Mouse (Mus musculus): ENCODE data around the gene Dynlrb1.

Dynlrb1 gene

GRCm38 (mm10) chr2:155236362-155236992, at the start of gene Dynlrb1:
TSS of gene Dynlrb1 (plus strand) at chr2:155236533.
- DNase-seq (ENCODE audit: low spot score in 2 of 2), result peak; percentile 97 to 99

- no peak for DNase-seq (ENCODE audit: low spot score in 2 of 2)
These were observed 28.9 kb upstream of the Dynlrb1 start for GRCm38 (mm10) chr2:155207419-155207818.

GRCm38 (mm10) chr2:155223145-155223544, 13.2 kb upstream of the Dynlrb1 start:
- DNase-seq (ENCODE audit: low spot score in 2 of 2), result no peak

GRCm38 (mm10) chr2:155224721-155225120, 11.6 kb upstream of the Dynlrb1 start:
- no peak for DNase-seq (ENCODE audit: low spot score in 2 of 2)

- no peak for DNase-seq (ENCODE audit: low spot score in 2 of 2)
These were observed 479 bp upstream of the Dynlrb1 start for GRCm38 (mm10) chr2:155235746-155236361.

GRCm38 (mm10) chr2:155237276-155237675, 943 bp downstream of the Dynlrb1 start:
- no peak for DNase-seq (ENCODE audit: low spot score in 2 of 2)

- no peak for DNase-seq (ENCODE audit: low spot score in 2 of 2)
These were observed 4.6 kb downstream of the Dynlrb1 start for GRCm38 (mm10) chr2:155240915-155241314.

GRCm38 (mm10) chr2:155242296-155242855, 6.0 kb downstream of the Dynlrb1 start:
- no peak for DNase-seq (ENCODE audit: low spot score in 2 of 2)

GRCm38 (mm10) chr2:155246231-155246630, 9.9 kb downstream of the Dynlrb1 start:
- DNase-seq (ENCODE audit: low spot score in 2 of 2), result no peak

- no peak for DNase-seq (ENCODE audit: low spot score in 2 of 2)
These were observed 11.9 kb downstream of the Dynlrb1 start for GRCm38 (mm10) chr2:155248206-155248605.

- no peak for DNase-seq (ENCODE audit: low spot score in 2 of 2)
These were observed 12.4 kb downstream of the Dynlrb1 start for GRCm38 (mm10) chr2:155248718-155249117.

- no peak for DNase-seq (ENCODE audit: low spot score in 2 of 2)
These were observed 13.3 kb downstream of the Dynlrb1 start for GRCm38 (mm10) chr2:155249588-155249987.

- no peak for DNase-seq (ENCODE audit: low spot score in 2 of 2)
These were observed 29.2 kb downstream of the Dynlrb1 start for GRCm38 (mm10) chr2:155265526-155265925.

GRCm38 (mm10) chr2:155266896-155267295, 30.6 kb downstream of the Dynlrb1 start:
- DNase-seq (ENCODE audit: low spot score in 2 of 2), result no peak

GRCm38 (mm10) chr2:155271957-155272356, 35.6 kb downstream of the Dynlrb1 start:
- no peak for DNase-seq (ENCODE audit: low spot score in 2 of 2)

- no peak for DNase-seq (ENCODE audit: low spot score in 2 of 2)
These were observed 36.2 kb downstream of the Dynlrb1 start for GRCm38 (mm10) chr2:155272396-155273170.

- no peak for DNase-seq (ENCODE audit: low spot score in 2 of 2)
These were observed 37.3 kb downstream of the Dynlrb1 start for GRCm38 (mm10) chr2:155273603-155274002.

- peak; percentile 95 to 98 for DNase-seq (ENCODE audit: low spot score in 2 of 2)
These were observed 39.9 kb downstream of the Dynlrb1 start, which contains the start of gene Map1lc3a for GRCm38 (mm10) chr2:155276195-155276594. TSS of gene Map1lc3a (plus strand) at chr2:155276297.

GRCm38 (mm10) chr2:155276621-155277175, 40.4 kb downstream of the Dynlrb1 start:
- peak; percentile 33 to 40 for DNase-seq (ENCODE audit: low spot score in 2 of 2)

GRCm38 (mm10) chr2:155277721-155278120, 41.4 kb downstream of the Dynlrb1 start:
- no peak for DNase-seq (ENCODE audit: low spot score in 2 of 2)

- no peak for DNase-seq (ENCODE audit: low spot score in 2 of 2)
These were observed 42.0 kb downstream of the Dynlrb1 start for GRCm38 (mm10) chr2:155278361-155278760.

GRCm38 (mm10) chr2:155279163-155279562, 42.8 kb downstream of the Dynlrb1 start:
- DNase-seq (ENCODE audit: low spot score in 2 of 2), result no peak

Measured in frontal cortex, postnatal 14 days (tissue).